8 mouse cellular contexts compared by ENCODE assay signal in genomic region chr9:72169231-72169630, GRCm38 (mm10). TPM values are rescaled to one million over a fixed set of nuclear protein-coding genes. Genes with fewer than 3 reads are reported as not detected.
A peak's percentile ranks its signal among the peaks of the same experiment; 100 is the strongest.
DNase-seq lines count a peak whose midpoint lies in the region; ATAC-seq and TF ChIP-seq lines count a peak whose summit lies in the region.

No protein-coding gene starts in this region.

- peak overlapping the region; percentile 52; the same call in 1 of the 2 replicates for H3K4me2 ChIP-seq in forebrain, embryonic 11.5 days (ENCODE audit: low read depth, low read length, severe bottlenecking)
- H3K4me2 ChIP-seq in forebrain, postnatal 0 days (ENCODE audit: low read depth) = no peak overlapping the region
- peak overlapping the region; percentile 49 for H3K4me2 ChIP-seq in neural tube, embryonic 12.5 days (replicated peaks)
- H3K4me2 ChIP-seq in liver, embryonic 12.5 days = peak overlapping the region; percentile 71

- peaks cover 3% of the 10 kb centered on the region; the same call in 1 of the 2 replicates for H3K4me1 ChIP-seq in forebrain, embryonic 11.5 days (replicated peaks; ENCODE audit: control insufficient read depth, insufficient read depth, low read length)
- 0 out of 2 replicates have a peak, but pooled peaks cover 3% of the 10 kb centered on the region for H3K4me1 ChIP-seq in forebrain, postnatal 0 days (ENCODE audit: insufficient read depth)
- H3K4me1 ChIP-seq in neural tube, embryonic 12.5 days = peaks cover 8% of the 10 kb centered on the region; the same call in 1 of the 2 replicates
- H3K4me1 ChIP-seq in liver, embryonic 12.5 days = peaks cover 13% of the 10 kb centered on the region

- H3K36me3 ChIP-seq in forebrain, embryonic 11.5 days (ENCODE audit: control insufficient read depth, insufficient read depth, low read length) = no peaks in the 10 kb centered on the region
- H3K36me3 ChIP-seq in forebrain, postnatal 0 days (ENCODE audit: insufficient read depth) = no peaks in the 10 kb centered on the region
- no peaks in the 10 kb centered on the region for H3K36me3 ChIP-seq in neural tube, embryonic 12.5 days
- H3K36me3 ChIP-seq in liver, embryonic 12.5 days = no peaks in the 10 kb centered on the region

- ATAC-seq in forebrain, embryonic 11.5 days (replicated peaks; ENCODE audit: low FRiP score) = no peak
- no peak for ATAC-seq in forebrain, postnatal 0 days
- ATAC-seq in neural tube, embryonic 12.5 days (ENCODE audit: low FRiP score, low read depth) = no peak
- ATAC-seq in liver, embryonic 12.5 days = no peak

- no peak for DNase-seq in forebrain, embryonic 11.5 days (ENCODE audit: low spot score)
- no peak for DNase-seq in forebrain, postnatal 0 days
- DNase-seq in neural tube, embryonic 10.5 days (ENCODE audit: extremely low spot score, low spot score) = no peak
- DNase-seq in urinary bladder, adult 18-20 months (ENCODE audit: low spot score in 2 of 2) = no peak
- DNase-seq in layer of hippocampus, adult 8-10 months (ENCODE audit: low spot score in 2 of 2) = no peak
- DNase-seq in thymus, postnatal 25 days = no peak

- TF ChIP-seq CTCF in forebrain, postnatal 0 days (IDR thresholded peaks at IDR 0.05; ENCODE audit: low read depth) = no peak

- no peak overlapping the region for H3K27ac ChIP-seq in forebrain, embryonic 11.5 days (ENCODE audit: low read depth, low read length)
- H3K27ac ChIP-seq in forebrain, postnatal 0 days (ENCODE audit: low read depth, low read length) = no peak overlapping the region
- H3K27ac ChIP-seq in neural tube, embryonic 12.5 days = no peak overlapping the region
- no peak overlapping the region for H3K27ac ChIP-seq in liver, embryonic 12.5 days

- 58% methylated on average over 5 of the region's 5 CpGs for WGBS in forebrain, embryonic 11.5 days
- WGBS in forebrain, postnatal 0 days = 79% methylated on average over 5 of the region's 5 CpGs
- 72% methylated on average over 5 of the region's 5 CpGs for WGBS in neural tube, embryonic 12.5 days
- 60% methylated on average over 5 of the region's 5 CpGs for WGBS in liver, embryonic 12.5 days (ENCODE audit: insufficient replicate concordance)

- H3K9me3 ChIP-seq in forebrain, embryonic 11.5 days (ENCODE audit: control insufficient read depth, low read length) = no peaks in the 10 kb centered on the region
- no peaks in the 10 kb centered on the region for H3K9me3 ChIP-seq in forebrain, postnatal 0 days (ENCODE audit: low read length)
- H3K9me3 ChIP-seq in neural tube, embryonic 12.5 days = no peaks in the 10 kb centered on the region
- H3K9me3 ChIP-seq in liver, embryonic 12.5 days (replicated peaks) = no peaks in the 10 kb centered on the region

- H3K4me3 ChIP-seq in forebrain, embryonic 11.5 days (ENCODE audit: low read depth, low read length) = no peak overlapping the region
- no peak overlapping the region for H3K4me3 ChIP-seq in forebrain, postnatal 0 days (ENCODE audit: low read depth, low read length)
- H3K4me3 ChIP-seq in neural tube, embryonic 12.5 days = no peak overlapping the region
- peak overlapping the region; percentile 49 for H3K4me3 ChIP-seq in liver, embryonic 12.5 days

- H3K27me3 ChIP-seq in forebrain, embryonic 11.5 days (ENCODE audit: control insufficient read depth, insufficient read depth, low read length) = no peaks in the 10 kb centered on the region
- H3K27me3 ChIP-seq in forebrain, postnatal 0 days (ENCODE audit: insufficient read depth, low read length) = no peaks in the 10 kb centered on the region
- no peaks in the 10 kb centered on the region for H3K27me3 ChIP-seq in neural tube, embryonic 12.5 days (replicated peaks)
- H3K27me3 ChIP-seq in liver, embryonic 12.5 days (replicated peaks) = no peaks in the 10 kb centered on the region

- peak overlapping the region; percentile 59; the same call in 1 of the 2 replicates for H3K9ac ChIP-seq in forebrain, embryonic 11.5 days (ENCODE audit: low read length)
- no peak overlapping the region for H3K9ac ChIP-seq in forebrain, postnatal 0 days
- no peak overlapping the region for H3K9ac ChIP-seq in neural tube, embryonic 12.5 days
- H3K9ac ChIP-seq in liver, embryonic 12.5 days = peak overlapping the region; percentile 60; the same call in 1 of the 2 replicates

RNA-seq across cellular contexts. Expression of gene Tcf12, which starts 57.6 kb away (rescaled TPM):
- 116 and 127 TPM in 2 replicates for polyA plus RNA-seq in forebrain, embryonic 11.5 days (2014; fragmentation: Nextera tagmentation; extraction: Ambion mirVana)
- total RNA-seq in forebrain, postnatal 0 days (2014; rRNA removed) = 58.8 and 71.5 TPM in 2 replicates
- 23.6 and 32.4 TPM in 2 replicates for polyA plus RNA-seq in forebrain, postnatal 0 days (2015; fragmentation: Nextera tagmentation; extraction: Ambion mirVana)
- polyA plus RNA-seq in neural tube, embryonic 12.5 days (2016; fragmentation: Nextera tagmentation; extraction: Ambion mirVana) = 197 and 213 TPM in 2 replicates
- polyA plus RNA-seq in liver, embryonic 12.5 days (2016; fragmentation: Nextera tagmentation; extraction: Ambion mirVana) = 19.7 and 19.9 TPM in 2 replicates
- total RNA-seq in layer of hippocampus, adult 8-10 months (2022) = 10 to 100 TPM; 54.6 to 66.6 (median 58.7) TPM

Comparison
In these comparisons a context has a peak if more than half of its experiments do, and no peak if none do; other contexts are left out.
1. H3K9ac ChIP-seq: peak in forebrain, embryonic 11.5 days (single experiment) and liver, embryonic 12.5 days (single experiment); none in forebrain, postnatal 0 days (single experiment) and neural tube, embryonic 12.5 days (single experiment).